Mouse (Mus musculus): ENCODE data around the gene Ptprb.

DNA sequence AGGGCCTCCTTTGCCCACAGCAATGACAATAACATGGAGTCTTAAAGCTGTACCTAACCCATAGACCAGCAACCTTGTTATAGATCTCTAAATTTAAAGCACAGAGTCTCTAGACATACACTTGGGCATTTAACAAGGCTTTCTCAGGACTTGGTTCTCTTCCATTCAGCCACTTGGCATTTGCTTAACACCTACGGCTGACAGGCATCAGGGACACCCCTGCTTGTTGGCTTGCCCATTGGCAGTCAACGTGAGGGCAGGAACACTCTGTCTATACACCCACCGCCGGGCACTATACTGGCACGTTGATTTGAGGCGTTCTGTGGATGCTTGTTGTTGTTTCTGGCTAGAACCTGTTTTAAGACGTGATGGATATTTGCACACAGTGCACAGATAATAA is 157.1 kb downstream of the Ptprb start:
- TF ChIP-seq EP300 (IDR thresholded peaks at IDR 0.05; ENCODE audit: insufficient read depth, low read depth, low read length), result no peak
- no peak for TF ChIP-seq CTCF (IDR thresholded peaks at IDR 0.05)
